Mouse (Mus musculus) fibroblast of lung, adult 2 months (primary cell): ENCODE results near the gene Ssxb1.
"Not testable (repeated sequence)": the region's sequence is repeated elsewhere in the genome, so short reads cannot be mapped to it uniquely, and the experiment has no call there.

Experiments used
- DNase-seq: peaks from one replicate; pipeline ENCODE4 v3.0.0-alpha.2; 2011; ENCODE audit warnings: low read depth

The Ssxb1 gene

GRCm38 (mm10) chrX:8413005-8413404 lies at the start of gene Ssxb1:
Gene Ssxb1, plus strand, starts transcription at chrX:8413305.
- not testable (repeated sequence) for DNase-seq

- DNase-seq = not testable (repeated sequence)
These were observed 46.4 kb upstream of the Ssxb1 start, which contains the start of gene Ssxb9 for GRCm38 (mm10) chrX:8366678-8367077. Gene Ssxb9, plus strand, starts transcription at chrX:8366978.

GRCm38 (mm10) chrX:8461626-8462025 lies 48.5 kb downstream of the Ssxb1 start, which contains the start of gene Ssxb2:
Gene Ssxb2, minus strand, starts transcription at chrX:8461726.
- DNase-seq = not testable (repeated sequence)
